Mouse (Mus musculus): ENCODE data around the gene Skp2. TPM values are rescaled to one million over a fixed set of nuclear protein-coding genes. Genes with fewer than 3 reads are reported as not detected.

Skp2 gene
- total RNA-seq, 2 experiments from 2014 or later = 5.2 to 5.3 TPM

DNA sequence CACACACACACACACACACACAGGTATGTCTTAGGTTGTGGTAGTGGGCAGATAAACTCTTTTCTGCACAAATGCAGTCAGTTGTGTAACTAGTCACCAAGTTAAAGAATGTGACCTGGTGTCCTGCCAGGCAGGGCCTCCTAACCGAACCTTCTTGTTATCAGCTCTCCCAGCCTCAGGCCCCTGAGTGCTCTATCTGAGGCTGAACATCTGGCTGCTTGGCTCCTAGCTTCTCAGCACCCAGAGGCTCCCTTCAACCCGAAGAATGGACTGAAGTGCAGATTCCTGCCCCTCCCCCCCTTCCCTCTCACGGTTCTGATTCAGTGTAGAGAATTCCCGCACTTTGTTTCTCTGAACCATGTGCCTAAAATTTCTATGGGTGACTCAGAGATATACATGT, 80.6 kb downstream of the Skp2 start:
- no peak for DNase-seq

DNA sequence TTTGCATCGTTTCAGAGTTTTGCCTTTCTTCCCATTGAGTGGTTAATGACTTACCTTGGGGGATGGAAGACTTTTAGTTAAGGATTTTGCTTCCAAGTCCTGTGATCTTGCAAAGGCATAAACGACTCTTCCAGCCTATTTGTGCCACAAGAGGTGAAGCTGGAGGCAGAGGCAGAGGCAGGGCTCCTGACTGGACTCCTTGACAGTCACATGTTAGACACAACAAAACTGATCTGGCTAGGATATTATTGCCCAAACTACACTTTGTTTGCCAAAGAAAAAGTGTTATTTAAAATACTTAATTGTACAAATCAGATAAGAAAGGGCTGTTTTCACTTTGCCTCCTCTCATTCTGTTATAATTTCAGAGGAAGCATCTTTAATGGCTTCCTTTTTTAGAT, 81.1 kb downstream of the Skp2 start:
- no peak for DNase-seq

DNA sequence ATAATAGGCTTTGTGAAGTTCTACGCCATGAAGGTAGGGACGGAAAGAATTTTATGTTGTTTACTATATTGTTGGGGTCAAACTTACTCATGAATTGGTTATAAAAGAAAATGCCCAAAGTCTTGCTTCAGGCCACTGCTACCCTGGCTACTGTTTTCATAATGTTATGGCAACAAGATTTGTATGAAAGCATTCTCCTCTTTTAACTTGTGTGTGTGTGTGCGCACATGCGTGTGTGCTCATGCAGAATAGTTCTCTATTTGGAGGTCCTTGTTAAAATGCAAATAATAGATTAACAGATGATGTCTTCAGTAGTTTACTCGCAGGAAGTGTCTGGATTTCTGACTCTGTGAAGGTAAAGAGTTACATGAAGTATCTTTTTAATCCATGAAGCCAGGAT, 81.5 kb downstream of the Skp2 start:
- no peak for DNase-seq

DNA sequence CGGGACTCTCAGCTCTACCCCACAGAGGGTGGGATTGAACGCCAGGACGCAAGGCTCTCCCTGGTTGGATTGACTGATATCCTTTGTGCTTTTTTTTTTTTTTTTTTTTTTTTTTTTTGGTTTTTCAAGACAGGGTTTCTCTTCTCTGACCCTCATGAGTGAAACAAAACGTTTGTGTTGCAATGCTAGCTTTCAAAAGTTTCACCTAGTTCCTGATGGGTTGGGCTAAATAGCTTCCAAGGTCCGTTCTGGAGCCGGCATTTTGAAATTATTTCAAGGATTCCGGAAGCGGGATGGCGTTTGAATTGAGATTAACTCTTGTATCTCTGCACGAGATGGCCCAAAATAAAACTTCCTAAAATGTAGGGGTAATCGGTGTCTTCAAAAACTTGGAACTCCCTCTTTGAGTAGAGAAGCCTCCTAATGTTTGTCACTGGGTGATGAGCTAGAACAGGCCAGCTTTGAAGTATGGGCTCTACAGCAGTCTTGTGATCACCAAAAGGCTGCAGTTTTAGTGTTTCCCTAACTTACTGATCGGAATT, 82.1 kb downstream of the Skp2 start:
- no peak for DNase-seq

DNA sequence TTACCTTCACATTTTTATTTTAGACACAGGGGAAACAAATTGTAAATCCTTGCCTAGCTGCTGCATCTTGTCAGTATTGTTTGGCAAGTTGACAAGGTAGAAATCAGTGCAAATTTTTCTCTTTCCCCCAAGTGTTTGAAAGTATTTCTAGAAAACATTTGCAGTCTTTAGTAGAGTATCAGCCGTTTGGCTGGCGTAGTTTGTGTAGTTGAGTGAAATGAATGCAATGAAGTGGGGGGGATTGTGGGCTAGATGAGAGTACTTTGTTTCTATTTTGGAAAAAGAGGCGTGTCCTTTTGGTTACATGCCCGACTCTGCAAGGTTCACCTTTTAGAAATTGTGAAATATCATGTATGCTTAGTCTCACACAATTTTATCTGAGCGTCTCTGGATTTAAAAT, 82.6 kb downstream of the Skp2 start:
- DNase-seq = no peak

DNA sequence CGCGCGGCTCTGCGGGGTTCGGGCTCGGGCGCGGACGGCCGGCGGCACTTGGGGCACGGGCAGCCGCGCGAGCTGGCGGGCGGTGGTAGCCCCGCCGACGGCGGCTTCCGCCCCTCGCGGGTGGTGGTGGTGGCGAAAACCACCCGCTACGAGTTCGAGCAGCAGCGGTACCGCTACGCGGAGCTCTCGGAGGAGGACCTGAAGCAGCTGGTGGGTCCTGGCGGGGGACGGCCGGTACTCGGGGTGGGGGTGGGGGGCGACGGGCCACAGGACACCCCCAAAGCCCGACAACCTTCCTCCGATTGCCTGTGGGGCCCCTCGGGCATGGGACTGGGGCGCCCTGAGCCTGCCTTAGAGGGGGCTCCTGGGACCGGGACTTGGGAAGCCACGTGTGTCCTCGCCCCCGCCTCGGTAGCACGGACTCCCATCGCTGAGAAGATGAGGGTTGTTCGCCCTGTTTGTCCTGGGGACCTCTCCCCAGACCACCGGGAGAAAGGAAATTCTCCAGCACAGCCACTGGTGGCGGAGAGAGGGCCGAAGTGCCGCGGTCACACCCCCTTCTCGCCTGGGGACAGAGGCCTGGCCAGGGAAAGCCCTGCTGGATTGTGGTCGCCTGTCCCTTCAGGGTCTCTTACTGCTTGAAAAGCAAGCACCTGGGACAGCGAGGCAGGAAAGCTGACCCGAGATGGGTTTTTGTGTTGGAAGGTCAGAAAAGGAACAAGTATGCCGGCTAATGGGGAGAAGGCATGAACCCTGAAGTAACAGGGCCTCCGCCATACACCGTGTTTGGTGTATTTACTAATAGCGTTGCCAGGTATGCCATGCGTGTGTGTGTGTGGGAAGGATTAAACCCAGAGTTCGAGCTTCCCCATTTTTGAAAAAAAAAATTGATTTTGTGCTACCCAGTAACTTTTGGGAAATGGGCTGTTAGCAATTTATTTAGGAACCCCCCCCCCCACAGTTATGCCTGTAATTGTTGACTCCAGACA, 83.4 kb downstream of the Skp2 start:
- DNase-seq = peak; percentile 31 to 71

DNA sequence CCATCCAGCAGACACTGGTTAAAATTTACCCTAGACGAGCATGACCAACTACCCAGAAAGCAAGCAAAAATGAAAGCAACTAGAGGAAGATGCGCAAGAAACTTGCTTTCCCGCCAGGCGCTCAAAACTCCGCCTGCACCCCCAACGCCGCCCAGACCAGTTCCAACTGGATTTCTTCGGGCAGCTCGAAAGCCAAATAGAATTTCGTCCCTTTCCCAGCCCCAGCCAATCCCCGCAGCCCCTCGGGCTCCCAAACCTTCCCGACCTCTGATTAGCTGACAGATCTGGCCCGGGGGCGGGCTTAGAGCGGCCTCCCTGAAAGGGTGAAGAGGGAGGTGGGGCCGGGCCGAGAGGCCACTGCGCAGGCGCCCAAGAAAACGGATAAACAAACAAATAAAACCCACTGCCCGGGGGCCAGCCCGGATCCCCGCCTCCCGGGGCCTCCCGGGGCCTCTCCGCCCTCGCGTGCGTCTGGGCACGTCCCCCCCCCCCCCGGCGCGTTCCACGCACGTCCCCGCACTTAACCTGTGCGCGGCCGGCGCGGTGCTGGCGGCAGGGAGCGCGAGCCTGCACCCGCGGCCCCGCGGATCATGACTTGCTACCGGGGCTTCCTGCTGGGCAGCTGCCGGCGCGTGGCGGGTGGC, 84.2 kb downstream of the Skp2 start, which contains the start of gene Nadk2:
TSS of gene Nadk2 (plus strand) at position 349 of the 644 bp plus-strand sequence.
- DNase-seq = peak; percentile 98 to 99

DNA sequence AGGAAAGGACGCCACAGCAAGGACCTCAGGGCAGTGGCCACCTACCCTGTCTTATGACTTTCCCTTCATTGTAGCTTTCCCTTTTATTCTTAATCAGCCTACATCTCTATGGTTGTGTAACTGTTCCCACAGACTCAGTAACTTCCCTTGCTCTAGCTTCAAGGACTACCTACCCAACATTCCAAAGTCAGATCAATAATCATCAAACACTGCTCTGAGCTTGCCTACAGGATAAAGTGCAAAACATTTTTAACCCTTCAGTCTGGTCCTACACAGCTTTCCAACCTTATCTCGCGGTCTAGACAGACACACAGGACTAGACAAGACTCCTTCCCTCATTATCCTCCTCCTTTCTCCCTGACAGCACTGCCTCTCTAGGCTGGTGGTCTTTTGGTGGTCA, 84.9 kb downstream of the Skp2 start:
- DNase-seq = no peak

DNA sequence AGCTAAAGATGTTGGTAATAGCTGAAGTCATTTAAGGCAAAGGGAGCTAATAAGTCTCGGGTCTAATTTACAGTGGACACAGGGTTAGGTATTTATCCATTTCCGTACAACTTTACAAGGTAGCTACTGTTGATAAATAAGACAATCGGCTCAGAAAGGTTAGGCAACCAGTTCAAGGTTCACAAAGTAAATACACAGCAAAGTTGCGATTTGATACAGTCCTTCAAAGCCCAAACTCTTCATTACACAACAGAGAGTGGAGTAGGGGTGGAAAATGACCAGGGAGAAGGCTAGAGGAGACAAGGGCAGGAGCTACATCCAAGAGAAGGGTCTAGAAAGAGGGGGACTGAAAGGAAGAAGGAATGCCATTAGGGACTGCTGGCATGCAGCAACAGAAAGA, 86.3 kb downstream of the Skp2 start:
- no peak for DNase-seq

Other genes with a start within 250 kb of the Skp2 start
- 1 to 10 TPM; 6.1 to 9.9 TPM for gene Ranbp3l, start 187.5 kb downstream of the Skp2 start, total RNA-seq (2021)
- gene Nadk2, start 84.2 kb downstream of the Skp2 start, total RNA-seq (2021) = 10 to 100 TPM; 68.6 to 70.3 TPM
- gene Lmbrd2, start 14.9 kb downstream of the Skp2 start, total RNA-seq (2021) = 10 to 100 TPM; 56.8 to 62.8 TPM
- not detected for gene Ugt3a1, start 121.5 kb upstream of the Skp2 start, total RNA-seq (2021)
- not detected for gene Ugt3a2, start 180.1 kb upstream of the Skp2 start, total RNA-seq (2021)